Mouse (Mus musculus): ENCODE results near the gene Cd47. TPM values are rescaled to one million over a fixed set of nuclear protein-coding genes. Genes with fewer than 3 reads are reported as not detected.

Gene Cd47
- total and polyA plus RNA-seq, 3 experiments, result 102 to 277 (median 142) TPM

- TF ChIP-seq RAD21 (IDR thresholded peaks at IDR 0.05; ENCODE audit: low read depth, low read length), result no peak
- no peak for TF ChIP-seq NELFE (IDR thresholded peaks at IDR 0.05; ENCODE audit: low read depth, low read length)
- no peak for TF ChIP-seq ELF1 (IDR thresholded peaks at IDR 0.05; ENCODE audit: low read depth, low read length)
- TF ChIP-seq EP300 (IDR thresholded peaks at IDR 0.05; ENCODE audit: low read length), result no peak
- no peak for TF ChIP-seq USF2 (conservative IDR thresholded peaks at IDR 0.05; ENCODE audit: low read depth, low read length)
- Histone ChIP-seq H3K27ac (ENCODE audit: insufficient read depth, low read depth) (no peak overlapping the region), H3K4me1 (ENCODE audit: control insufficient read depth in 1 of 2, insufficient read depth in 2 of 2) (peaks cover 7 to 27% of the 10 kb centered on the region in 2 experiments; a peak in 3 of 4 replicates), H3K27me3 (replicated peaks) (no peaks in the 10 kb centered on the region), H3K4me2 (ENCODE audit: insufficient read depth, low read depth, poor library complexity, severe bottlenecking) (no peak overlapping the region), H3K9me3 (replicated peaks; ENCODE audit: low read length) (no peaks in the 10 kb centered on the region), H3K36me3 (replicated peaks in 1 of 2; ENCODE audit: control insufficient read depth in 1 of 2, insufficient read depth in 1 of 2, low read length in 1 of 2) (peaks cover 0 to 17% of the 10 kb centered on the region in 2 experiments), H3K79me2 (replicated peaks; ENCODE audit: control insufficient read depth, extremely low read depth, insufficient read depth, poor library complexity, severe bottlenecking) (no peaks in the 10 kb centered on the region), H3K9ac (ENCODE audit: insufficient read depth, low read depth) (no peak overlapping the region), H3K4me3 (replicated peaks in 1 of 3; ENCODE audit: low read depth in 2 of 3, low read length in 2 of 3, poor library complexity in 1 of 3) (no peak overlapping the region)
- in situ Hi-C loops (cut with MboI; ENCODE audit: low pct_ligation_motif_present, low pct_unique_long_range_greater_than_20kb, low sequenced_read_pairs) (loop anchor here (10.0 kb wide), 1 partner anchor 266 kb away; no protein-coding TSS in a partner anchor), dilution Hi-C loops (cut with MboI; ENCODE audit: extremely low pct_ligation_motif_present, extremely low pct_unique_long_range_greater_than_20kb, low sequenced_read_pairs) (no loop called here)
- DNase-seq (ENCODE audit: extremely low read depth), result no peak
Observed at GRCm38 (mm10) chr16:49768491-49769031, 31.8 kb upstream of the Cd47 start.

DNA sequence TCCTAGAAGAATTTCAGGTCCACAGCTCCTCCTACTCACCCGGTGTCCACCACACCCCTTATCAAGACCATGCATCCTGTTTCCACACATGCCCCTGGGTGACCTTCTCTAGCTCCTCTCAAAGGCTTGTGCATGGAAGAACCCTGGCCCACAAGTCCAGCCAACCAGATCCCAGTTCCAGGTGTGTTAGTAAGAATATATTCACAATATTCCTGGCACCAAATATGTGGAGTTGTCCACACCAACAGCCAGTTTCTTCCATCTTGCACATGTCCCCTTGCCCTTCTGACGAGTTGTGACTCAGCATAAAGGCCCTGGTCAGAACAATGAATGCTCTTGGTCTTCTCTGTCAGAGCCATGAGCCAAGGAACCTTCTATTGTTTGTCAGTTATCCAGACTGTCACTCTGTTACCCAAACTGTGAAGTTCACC, 30.5 kb upstream of the Cd47 start:
- TF ChIP-seq PAX5 (IDR thresholded peaks at IDR 0.05; ENCODE audit: low read length) (no peak), IRF4 (IDR thresholded peaks at IDR 0.05; ENCODE audit: low read depth, low read length) (no peak), ZNF384 (IDR thresholded peaks at IDR 0.05; ENCODE audit: low read depth, low read length) (no peak), GABPA (IDR thresholded peaks at IDR 0.05; ENCODE audit: insufficient replicate concordance, low read depth, low read length) (no peak), BHLHE40 (IDR thresholded peaks at IDR 0.05; ENCODE audit: low read depth, low read length) (no peak), KAT2A (IDR thresholded peaks at IDR 0.05; ENCODE audit: insufficient replicate concordance, low read length) (no peak)
- in situ Hi-C loops (cut with MboI; ENCODE audit: low pct_ligation_motif_present, low pct_unique_long_range_greater_than_20kb, low sequenced_read_pairs), result loop anchor here (10.0 kb wide), 1 partner anchor 265 kb away; no protein-coding TSS in a partner anchor
- H3K4me2 ChIP-seq (ENCODE audit: insufficient read depth, low read depth, poor library complexity, severe bottlenecking), result no peak overlapping the region
- H3K27me3 ChIP-seq (replicated peaks), result no peaks in the 10 kb centered on the region
- peaks cover 11 to 40% of the 10 kb centered on the region in 2 experiments for H3K4me1 ChIP-seq (ENCODE audit: control insufficient read depth in 1 of 2, insufficient read depth in 2 of 2)
- peaks cover 0 to 5% of the 10 kb centered on the region in 2 experiments for H3K36me3 ChIP-seq (replicated peaks in 1 of 2; ENCODE audit: control insufficient read depth in 1 of 2, insufficient read depth in 1 of 2, low read length in 1 of 2)
- no peak overlapping the region for H3K27ac ChIP-seq (ENCODE audit: insufficient read depth, low read depth)
- dilution Hi-C loops (cut with MboI; ENCODE audit: extremely low pct_ligation_motif_present, extremely low pct_unique_long_range_greater_than_20kb, low sequenced_read_pairs), result no loop called here
- DNase-seq (ENCODE audit: extremely low read depth), result no peak
- H3K9me3 ChIP-seq (replicated peaks; ENCODE audit: low read length), result no peaks in the 10 kb centered on the region
- H3K9ac ChIP-seq (ENCODE audit: insufficient read depth, low read depth), result no peak overlapping the region
- H3K4me3 ChIP-seq (replicated peaks in 1 of 3; ENCODE audit: low read depth in 2 of 3, low read length in 2 of 3, poor library complexity in 1 of 3), result no peak overlapping the region
- no peaks in the 10 kb centered on the region for H3K79me2 ChIP-seq (replicated peaks; ENCODE audit: control insufficient read depth, extremely low read depth, insufficient read depth, poor library complexity, severe bottlenecking)
